Mouse (Mus musculus): ENCODE measurements around the gene Ano7. TPM values are rescaled to one million over a fixed set of nuclear protein-coding genes. Genes with fewer than 3 reads are reported as not detected.
"Not testable (repeated sequence)": the region's sequence is repeated elsewhere in the genome, so short reads cannot be mapped to it uniquely, and the experiment has no call there.

Ano7 gene
- total RNA-seq, 2 experiments from 2014 or later = not detected

DNA sequence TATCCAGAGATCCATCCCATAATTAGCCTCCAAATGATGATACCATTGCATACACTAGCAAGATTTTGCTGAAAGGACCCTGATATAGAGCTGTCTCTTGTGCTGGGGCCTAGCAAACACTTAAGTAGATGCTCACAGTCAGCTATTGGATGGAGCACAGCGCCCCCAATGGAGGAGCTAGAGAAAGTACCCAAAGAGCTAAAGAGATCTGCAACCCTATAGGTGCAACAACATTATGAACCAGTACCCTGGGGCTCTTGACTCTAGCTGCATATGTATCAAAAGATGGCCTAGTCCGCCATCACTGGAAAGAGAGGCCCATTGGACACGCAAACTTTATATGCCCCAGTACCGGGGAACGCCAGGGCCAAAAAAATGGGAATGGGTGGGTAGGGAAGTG lies 76.4 kb downstream of the Ano7 start:
- DNase-seq = not testable (repeated sequence)

DNA sequence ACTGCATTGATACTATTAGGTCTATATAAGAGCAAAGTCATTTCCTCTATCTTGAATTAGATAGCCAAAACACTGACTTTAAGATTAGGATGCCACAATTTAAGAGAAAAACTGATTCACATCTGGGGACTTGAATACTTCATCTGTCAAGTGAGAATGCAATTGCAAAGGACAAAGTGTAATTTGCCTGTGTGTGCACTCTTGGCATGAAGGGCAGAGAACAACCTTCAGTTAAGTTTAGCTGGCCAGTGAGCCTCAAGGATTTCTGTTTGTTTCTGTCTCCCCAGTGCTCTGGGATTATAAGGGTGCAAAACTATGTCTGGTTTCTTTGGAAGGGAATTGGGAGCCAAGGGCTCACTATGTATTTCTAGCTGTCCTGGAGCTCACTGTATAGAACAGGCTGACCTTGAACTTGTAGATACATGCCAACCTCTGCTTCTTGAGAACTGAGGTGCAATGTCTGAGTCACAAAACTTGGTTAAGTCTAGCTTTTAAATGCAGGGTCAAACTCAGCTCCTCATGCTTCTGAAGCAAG lies 80.1 kb downstream of the Ano7 start:
- DNase-seq = no peak

Small RNAs within 50 kb of the gene (microRNA-seq; reads per million reads assigned to microRNA genes)
- gene Mir6345 (0 reads per million in 2 experiments), gene Mir6902 (0 reads per million in 2 experiments)

Other genes starting within 250 kb of the Ano7 start
- gene Agxt, start 238.7 kb upstream of the Ano7 start, total RNA-seq (2021) = not detected
- under 1 TPM in 1 of 2 experiments, not detected in 1; 0.28 TPM for gene 2310007B03Rik, start 213.0 kb upstream of the Ano7 start, total RNA-seq (2021)
- under 1 TPM; 0.05 to 0.12 TPM for gene Crocc2, start 205.2 kb upstream of the Ano7 start, total RNA-seq (2021)
- gene Sned1, start 138.1 kb upstream of the Ano7 start, total RNA-seq (2021) = 1 to 10 TPM; 4.2 to 7.5 TPM
- gene Mterf4, start 68.0 kb upstream of the Ano7 start, total RNA-seq (2021) = 10 to 100 TPM; 14.0 to 14.9 TPM
- 10 to 100 TPM; 30.4 to 35.3 TPM for gene Ppp1r7, start 31.1 kb upstream of the Ano7 start, total RNA-seq (2021)
- gene Pask, start 30.4 kb upstream of the Ano7 start, total RNA-seq (2021) = under 1 TPM; 0.30 to 0.31 TPM
- 100 to 1,000 TPM; 521 to 556 TPM for gene Hdlbp, start 104.9 kb downstream of the Ano7 start, total RNA-seq (2021)
- gene Farp2, start 138.1 kb downstream of the Ano7 start, total RNA-seq (2021) = 10 to 100 TPM; 21.5 to 22.0 TPM